Mouse (Mus musculus) G1E (cell line): ENCODE data around the gene Plbd2. TPM values are rescaled to one million over a fixed set of nuclear protein-coding genes. Genes with fewer than 3 reads are reported as not detected.
A peak's percentile ranks its signal among the peaks of the same experiment; 100 is the strongest.

Experiments used
- ATAC-seq: 2 replicates; pipeline ENCODE4 v1.8.0; 2016; ENCODE audit warnings: mild to moderate bottlenecking; ENCODE audit not compliant: insufficient number of reproducible peaks, poor library complexity, low FRiP score, severe bottlenecking; ENCODE audit errors: extremely low read depth
- DNase-seq: peaks from one replicate; pipeline ENCODE4 v3.0.0; 2012; ENCODE audit warnings: low spot score
- H3K27me3 ChIP-seq: 2 replicates; pipeline ENCODE4 v1.6.1; 2012; ENCODE audit warnings: mild to moderate bottlenecking, low read length, inconsistent platforms; ENCODE audit not compliant: insufficient read depth
- H3K36me3 ChIP-seq: replicated peaks from 2 replicates; pipeline ENCODE3; 2012; ENCODE audit warnings: mild to moderate bottlenecking, inconsistent platforms
- H3K4me1 ChIP-seq: 2 replicates; pipeline ENCODE4 v1.6.1; 2012; ENCODE audit warnings: low read depth, low read length, inconsistent platforms, mixed read lengths; ENCODE audit not compliant: insufficient read depth
- H3K4me3 ChIP-seq: 2 replicates; pipeline ENCODE4 v1.5.1; 2012; ENCODE audit warnings: low read depth, mild to moderate bottlenecking, inconsistent platforms, low read length, moderate library complexity, mixed read lengths
- H3K9me3 ChIP-seq: replicated peaks from 2 replicates; pipeline ENCODE4 v1.6.1; 2012; ENCODE audit warnings: inconsistent platforms
- CTCF ChIP-seq: IDR thresholded peaks from 2 replicates; pipeline ENCODE4 v1.5.1; 2012; ENCODE audit warnings: low read depth, low read length, inconsistent platforms, mixed read lengths
- GATA1 ChIP-seq: IDR thresholded peaks from 2 replicates; pipeline ENCODE4 v1.6.1; 2012; ENCODE audit warnings: borderline replicate concordance, low read length, inconsistent platforms, mixed read lengths
- GATA2 ChIP-seq: IDR thresholded peaks from 2 replicates; pipeline ENCODE4 v1.6.1; 2012; ENCODE audit warnings: low read depth, low read length, inconsistent platforms, borderline replicate concordance
- POLR2AphosphoS5 ChIP-seq: IDR thresholded peaks from 2 replicates; pipeline ENCODE4 v1.6.1; 2012; ENCODE audit warnings: low read depth, low read length, inconsistent platforms; ENCODE audit not compliant: insufficient replicate concordance
- TAL1 ChIP-seq: conservative IDR thresholded peaks from 2 replicates; pipeline ENCODE4 v1.6.1; 2012; ENCODE audit warnings: low read depth, low read length, inconsistent platforms, mixed read lengths
- polyA plus RNA-seq: library from polyadenylated mRNA; stranded (reverse); fragments of >175 nt; gene quantifications from 2 replicates; pipeline ENCODE4 v1.2.3, GENCODE M21; 2012
- total RNA-seq, 2 experiments: library from RNA; stranded (forward) in 1 of 2; stranded (reverse) in 1 of 2; fragments of 200-1000 nt in 1 of 2; fragments of >200 nt in 1 of 2; fragmentation: Nextera tagmentation in 1 of 2; gene quantifications; 2 replicates each; pipeline ENCODE4 v1.2.3; 2014 to 2017

Plbd2 gene
- 13.2 and 19.6 TPM in 2 replicates for total RNA-seq (2014; fragmentation: Nextera tagmentation)
- 8.4 and 8.7 TPM in 2 replicates for total RNA-seq (2017)
- polyA plus RNA-seq, result 20.6 and 26.1 TPM in 2 replicates

GRCm38 (mm10) chr5:120503144-120503795 lies at the start of gene Plbd2:
Plbd2 (minus strand) TSS chr5:120503625.
- Histone ChIP-seq H3K27me3 (peaks cover 9% of the 10 kb centered on the region), H3K9me3 (no peaks in the 10 kb centered on the region), H3K36me3 (peaks cover 28% of the 10 kb centered on the region), H3K4me3 (peak within 1 kb of the TSS; percentile 97), H3K4me1 (peaks cover 29% of the 10 kb centered on the region)
- ATAC-seq, result peak; percentile 42; the same call in 1 of the 2 replicates
- TF ChIP-seq POLR2AphosphoS5 (no peak), TAL1 (no peak), GATA2 (no peak), GATA1 (no peak), CTCF (no peak)
- DNase-seq, result peak; percentile 78

- TF ChIP-seq GATA2 (no peak), CTCF (no peak), TAL1 (no peak), GATA1 (no peak), POLR2AphosphoS5 (no peak)
- DNase-seq (no peak), ATAC-seq (no peak)
- Histone ChIP-seq H3K9me3 (no peaks in the 10 kb centered on the region), H3K4me1 (peaks cover 5% of the 10 kb centered on the region), H3K27me3 (no peaks in the 10 kb centered on the region; the same call in 1 of the 2 replicates), H3K4me3 (no peak overlapping the region), H3K36me3 (peaks cover 93% of the 10 kb centered on the region)
Observed at GRCm38 (mm10) chr5:120550673-120551072, 47.2 kb upstream of the Plbd2 start.

DNA sequence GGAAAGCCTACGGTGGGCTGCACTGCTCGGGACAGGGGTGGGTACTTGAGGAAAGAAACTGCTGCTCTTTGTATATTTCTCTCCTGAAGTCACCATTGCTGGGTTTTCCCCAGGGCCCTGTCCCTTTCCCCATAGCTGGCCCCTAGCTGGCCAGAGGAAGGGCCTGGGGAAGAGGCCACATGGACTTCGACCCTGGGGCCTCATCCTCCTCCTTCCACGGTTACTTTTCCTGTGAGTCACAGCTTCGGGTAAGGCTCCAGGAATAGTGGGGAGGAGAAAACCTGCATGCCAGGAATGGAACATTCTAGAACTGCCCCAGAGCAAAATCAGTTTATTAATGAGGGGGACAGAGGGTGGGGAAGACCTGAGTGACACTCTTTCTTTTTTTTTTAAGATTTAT lies 46.7 kb upstream of the Plbd2 start:
- peaks cover 5% of the 10 kb centered on the region for H3K4me1 ChIP-seq
- H3K36me3 ChIP-seq, result peaks cover 89% of the 10 kb centered on the region
- H3K9me3 ChIP-seq, result no peaks in the 10 kb centered on the region
- ATAC-seq (no peak), DNase-seq (no peak)
- H3K4me3 ChIP-seq, result no peak overlapping the region
- no peaks in the 10 kb centered on the region; the same call in 1 of the 2 replicates for H3K27me3 ChIP-seq
- TF ChIP-seq POLR2AphosphoS5 (no peak), GATA1 (no peak), TAL1 (no peak)

DNA sequence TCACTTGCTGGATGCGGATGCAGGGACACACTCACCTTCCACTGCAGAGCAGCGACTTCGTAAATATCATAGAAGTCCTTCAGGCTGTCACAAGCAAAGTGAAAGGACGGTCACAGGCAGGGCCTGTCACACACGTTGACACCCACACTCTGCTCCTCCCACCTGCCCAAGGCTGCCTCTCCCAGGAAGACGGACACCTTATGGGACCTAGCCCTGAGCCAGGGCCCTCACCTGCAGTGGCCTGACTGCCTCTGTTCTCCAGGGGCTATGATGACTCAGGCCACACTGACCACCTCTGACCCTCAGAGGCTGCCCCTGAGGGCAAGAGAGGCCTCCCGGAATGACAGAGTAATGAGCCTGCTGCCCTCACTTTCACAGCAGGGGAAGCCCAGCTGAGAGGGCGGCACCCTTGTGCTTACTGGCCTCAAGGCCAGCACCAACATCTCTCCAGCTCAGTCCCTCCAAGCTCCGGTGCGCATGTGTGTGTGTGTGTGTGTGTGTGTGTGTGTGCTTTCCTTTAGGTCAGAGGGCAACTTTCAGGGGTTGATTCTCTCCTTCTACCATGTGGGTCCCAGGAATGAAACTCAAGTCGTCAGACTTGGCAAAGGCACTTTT lies 44.9 kb upstream of the Plbd2 start:
- no peak for ATAC-seq

GRCm38 (mm10) chr5:120536632-120537031 lies 33.2 kb upstream of the Plbd2 start:
- no peaks in the 10 kb centered on the region for H3K4me1 ChIP-seq
- H3K9me3 ChIP-seq, result no peaks in the 10 kb centered on the region
- peaks cover 94% of the 10 kb centered on the region for H3K36me3 ChIP-seq
- ATAC-seq (no peak), DNase-seq (no peak)
- TF ChIP-seq CTCF (no peak), TAL1 (no peak), GATA1 (no peak), POLR2AphosphoS5 (no peak), GATA2 (no peak)
- no peak overlapping the region for H3K4me3 ChIP-seq
- H3K27me3 ChIP-seq, result no peaks in the 10 kb centered on the region

More for the DNA sequence above, 44.9 kb upstream of the Plbd2 start:
- H3K27me3 ChIP-seq, result no peaks in the 10 kb centered on the region; the same call in 1 of the 2 replicates
- no peak overlapping the region for H3K4me3 ChIP-seq
- H3K9me3 ChIP-seq, result no peaks in the 10 kb centered on the region
- peaks cover 90% of the 10 kb centered on the region for H3K36me3 ChIP-seq
- no peak for DNase-seq
- no peak for TF ChIP-seq POLR2AphosphoS5
- H3K4me1 ChIP-seq, result peaks cover 2% of the 10 kb centered on the region

GRCm38 (mm10) chr5:120536046-120536445 lies 32.6 kb upstream of the Plbd2 start:
- no peak overlapping the region for H3K4me3 ChIP-seq
- no peak for ATAC-seq
- no peak for DNase-seq
- no peaks in the 10 kb centered on the region for H3K9me3 ChIP-seq
- TF ChIP-seq GATA2 (no peak), CTCF (no peak), GATA1 (no peak), POLR2AphosphoS5 (no peak), TAL1 (no peak)
- no peaks in the 10 kb centered on the region for H3K4me1 ChIP-seq
- H3K36me3 ChIP-seq, result peaks cover 91% of the 10 kb centered on the region
- no peaks in the 10 kb centered on the region for H3K27me3 ChIP-seq
